Mouse (Mus musculus) retina, embryonic 14.5 days (tissue): Measurements from ENCODE around the gene Wdr47.
"Not testable (repeated sequence)": the region's sequence is repeated elsewhere in the genome, so short reads cannot be mapped to it uniquely, and the experiment has no call there.

Experiments used
- DNase-seq: peaks from one replicate; pipeline ENCODE4 v3.0.0-alpha.2; 2015; ENCODE audit warnings: low spot score

Wdr47 gene

GRCm38 (mm10) chr3:108639412-108639811, 48.3 kb downstream of the Wdr47 start:
- peak; percentile 32 for DNase-seq

GRCm38 (mm10) chr3:108640998-108641397, 49.9 kb downstream of the Wdr47 start:
- DNase-seq = no peak

GRCm38 (mm10) chr3:108644856-108645255, 53.8 kb downstream of the Wdr47 start:
- DNase-seq = no peak

GRCm38 (mm10) chr3:108646036-108646435, 55.0 kb downstream of the Wdr47 start:
- DNase-seq = no peak

- DNase-seq = not testable (repeated sequence)
Measured at GRCm38 (mm10) chr3:108647681-108648080, 56.6 kb downstream of the Wdr47 start.

GRCm38 (mm10) chr3:108652866-108653642, 62.0 kb downstream of the Wdr47 start:
- peak; percentile 20 for DNase-seq

GRCm38 (mm10) chr3:108653710-108654379, 62.8 kb downstream of the Wdr47 start, which contains the start of gene Clcc1:
Gene Clcc1, plus strand, starts transcription at chr3:108653913.
- peak; percentile 95 for DNase-seq

- DNase-seq = no peak
Measured at GRCm38 (mm10) chr3:108654566-108654965, 63.5 kb downstream of the Wdr47 start.

GRCm38 (mm10) chr3:108655486-108655885, 64.4 kb downstream of the Wdr47 start:
- DNase-seq = no peak

GRCm38 (mm10) chr3:108658612-108659011, 67.5 kb downstream of the Wdr47 start:
- DNase-seq = no peak

- no peak for DNase-seq
Measured at GRCm38 (mm10) chr3:108660941-108661340, 69.9 kb downstream of the Wdr47 start.

GRCm38 (mm10) chr3:108676616-108677015, 85.5 kb downstream of the Wdr47 start:
- DNase-seq = no peak

GRCm38 (mm10) chr3:108681004-108681403, 89.9 kb downstream of the Wdr47 start:
- no peak for DNase-seq

- DNase-seq = not testable (repeated sequence)
Measured at GRCm38 (mm10) chr3:108683597-108683996, 92.5 kb downstream of the Wdr47 start.

GRCm38 (mm10) chr3:108685701-108686100, 94.6 kb downstream of the Wdr47 start:
- DNase-seq = no peak

- no peak for DNase-seq
Measured at GRCm38 (mm10) chr3:108689015-108689441, 97.9 kb downstream of the Wdr47 start.

GRCm38 (mm10) chr3:108689446-108689845, 98.4 kb downstream of the Wdr47 start:
- no peak for DNase-seq

GRCm38 (mm10) chr3:108689979-108690378, 98.9 kb downstream of the Wdr47 start:
- no peak for DNase-seq

GRCm38 (mm10) chr3:108694321-108694720, 103.2 kb downstream of the Wdr47 start:
- no peak for DNase-seq
